Mouse (Mus musculus) cerebellum, adult 2 months (tissue): Measurements from ENCODE around the gene Mtfp1.

Source experiments
- CTCF ChIP-seq: fragments of 200-500 bp; IDR thresholded peaks from 2 replicates; pipeline ENCODE4 v1.5.1; 2011; ENCODE audit warnings: low read depth, mild to moderate bottlenecking, control low read depth, low read length, moderate library complexity, borderline replicate concordance; ENCODE audit not compliant: insufficient read depth
- POLR2A ChIP-seq: fragments of 200-500 bp; IDR thresholded peaks from 2 replicates; pipeline ENCODE4 v1.6.1; 2011; ENCODE audit warnings: low read length, control low read depth, borderline replicate concordance; ENCODE audit not compliant: insufficient read depth

- TF ChIP-seq CTCF: no peak
- no peak for TF ChIP-seq POLR2A
Measured at GRCm38 (mm10) chr11:4062523-4062922, 32.7 kb downstream of the Mtfp1 start.
